Mouse (Mus musculus): Measurements from ENCODE around the gene Tgm5. TPM values are rescaled to one million over a fixed set of nuclear protein-coding genes. Genes with fewer than 3 reads are reported as not detected.
"Not testable (repeated sequence)": the region's sequence is repeated elsewhere in the genome, so short reads cannot be mapped to it uniquely, and the experiment has no call there.

Tgm5 gene
- total RNA-seq (2021) (under 1 TPM in 1 of 2 experiments, not detected in 1; 0.12 TPM), polyA plus RNA-seq (2012; rRNA removed) (not detected in 2 replicates)
- long read RNA-seq: 0 reads

DNA sequence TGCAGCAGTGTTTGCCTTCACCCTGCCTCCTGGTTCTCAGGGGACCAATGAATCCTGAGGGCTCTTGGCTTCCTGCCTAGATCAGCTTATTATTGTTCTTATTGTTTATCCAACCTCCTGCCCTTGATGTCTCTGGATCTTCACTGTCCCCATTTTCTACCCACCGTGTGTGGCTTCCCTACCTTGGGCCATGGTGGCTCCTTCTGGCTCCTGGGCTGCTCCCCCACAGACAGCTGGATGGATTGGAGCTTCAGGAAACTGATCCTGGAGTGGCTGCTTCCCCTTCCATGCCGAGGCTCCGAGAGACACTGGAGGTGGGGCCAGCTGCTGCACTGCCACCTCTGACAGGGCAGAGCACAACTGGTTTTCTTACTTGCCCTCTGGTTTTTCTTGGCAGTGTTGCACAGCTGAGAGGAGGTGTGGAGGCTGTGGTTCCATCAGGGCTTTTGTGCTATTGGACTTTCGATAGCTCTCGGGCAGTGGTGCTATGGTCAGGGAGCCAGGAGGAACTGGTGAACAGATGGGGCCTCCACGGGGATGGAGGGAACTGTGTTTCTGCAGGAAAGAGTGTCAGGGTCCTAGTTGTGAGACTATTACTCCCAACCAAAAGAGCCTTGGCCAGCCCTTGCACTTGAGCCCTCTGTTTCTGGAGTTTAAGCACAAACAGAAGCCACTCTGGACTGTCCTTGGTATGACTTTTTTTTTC, at the start of gene Tgm5:
Tgm5 (minus strand) TSS at position 362 of the 706 bp plus-strand sequence.
- DNase-seq: no peak

DNA sequence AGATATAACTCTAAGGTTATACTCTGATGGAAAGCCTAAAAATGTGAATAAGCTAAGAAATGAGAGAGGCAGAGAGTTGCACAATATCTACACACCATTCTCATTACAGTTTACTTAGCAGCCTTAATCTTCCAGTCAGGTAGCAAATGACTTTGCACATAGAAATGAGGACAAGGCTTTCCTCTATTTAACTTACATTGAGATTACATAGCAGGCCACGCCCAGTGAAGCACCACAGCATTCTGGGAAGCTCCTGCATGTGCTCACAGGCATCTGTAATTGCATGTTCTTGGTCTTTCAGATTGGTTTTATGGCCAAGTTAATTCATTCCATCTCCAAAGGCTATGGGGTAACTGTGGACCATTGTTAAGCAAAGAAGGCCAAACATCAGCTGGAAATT, 47.2 kb upstream of the Tgm5 start:
- no peak for DNase-seq

DNA sequence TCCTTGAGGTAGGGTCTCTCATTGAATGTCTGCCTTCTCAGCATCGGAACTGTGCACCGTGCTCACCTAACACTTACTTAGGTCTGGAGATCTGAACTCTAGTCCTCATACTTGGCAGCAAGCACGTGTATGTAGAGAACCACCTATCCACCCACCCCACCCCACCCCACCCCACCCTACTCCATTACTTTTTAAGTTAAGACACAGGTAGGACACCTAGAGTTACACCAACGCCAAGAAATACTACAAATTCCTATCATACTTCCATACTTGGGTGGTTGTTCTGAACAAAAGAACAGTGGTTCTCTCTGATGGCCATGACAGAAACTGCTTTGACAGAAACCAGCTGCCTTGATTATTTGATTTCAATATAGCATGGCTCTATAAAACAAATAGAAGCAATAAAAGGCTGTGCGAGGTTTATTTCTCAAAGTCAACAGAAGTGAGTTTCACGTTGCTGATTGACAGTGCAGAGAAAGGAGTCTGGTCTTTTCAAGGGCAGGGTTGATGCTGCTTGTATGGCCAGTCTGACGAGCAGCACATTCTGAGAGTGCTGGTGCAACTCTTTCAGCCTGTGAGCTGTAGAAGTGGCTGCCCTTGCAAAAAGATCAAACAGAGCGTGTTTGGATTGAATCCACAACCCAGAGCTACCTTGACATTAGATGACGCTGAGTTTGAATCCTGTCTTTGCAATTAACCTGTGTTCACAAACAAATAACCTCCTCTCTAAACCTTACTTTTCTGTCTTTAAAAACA, 43.4 kb upstream of the Tgm5 start:
- peak; percentile 57 for DNase-seq

DNA sequence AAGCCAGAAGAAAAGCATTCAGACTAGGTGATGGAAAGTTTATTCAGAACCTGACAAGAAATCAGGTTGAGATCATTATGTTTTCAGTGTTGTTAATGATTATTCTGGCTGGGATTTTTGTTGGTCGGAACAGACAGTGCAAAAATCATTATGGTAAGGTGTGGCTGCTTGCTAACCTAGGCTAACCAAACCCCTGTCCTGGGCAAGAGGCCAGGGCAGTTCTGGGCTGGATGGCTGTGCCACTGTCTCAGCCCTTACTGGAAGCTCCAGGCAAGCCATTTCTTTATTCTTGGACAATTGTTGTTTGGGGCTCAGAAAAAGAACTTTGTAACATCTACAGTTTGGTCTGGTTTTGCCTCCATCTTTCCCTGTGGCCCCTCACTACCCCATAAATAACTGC, 41.9 kb upstream of the Tgm5 start:
- DNase-seq: no peak

DNA sequence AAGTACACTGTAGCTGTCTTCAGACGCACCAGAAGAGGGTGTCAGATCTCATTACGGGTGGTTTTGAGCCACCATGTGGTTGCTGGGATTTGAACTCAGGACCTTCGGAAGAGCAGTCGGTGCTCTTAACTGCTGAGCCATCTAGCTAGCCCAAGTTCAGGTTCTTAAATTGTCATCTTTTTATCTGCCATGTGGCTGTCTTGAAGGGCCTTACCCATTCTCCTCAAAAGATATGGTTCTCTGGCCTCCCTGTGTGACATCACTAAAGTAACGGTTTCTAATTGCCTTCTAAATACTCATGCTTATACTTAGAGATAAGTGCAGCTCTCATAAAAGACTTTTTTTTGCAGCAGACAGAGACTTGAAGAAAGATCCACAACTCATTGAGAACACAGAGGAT, 40.7 kb upstream of the Tgm5 start:
- DNase-seq: not testable (repeated sequence)

DNA sequence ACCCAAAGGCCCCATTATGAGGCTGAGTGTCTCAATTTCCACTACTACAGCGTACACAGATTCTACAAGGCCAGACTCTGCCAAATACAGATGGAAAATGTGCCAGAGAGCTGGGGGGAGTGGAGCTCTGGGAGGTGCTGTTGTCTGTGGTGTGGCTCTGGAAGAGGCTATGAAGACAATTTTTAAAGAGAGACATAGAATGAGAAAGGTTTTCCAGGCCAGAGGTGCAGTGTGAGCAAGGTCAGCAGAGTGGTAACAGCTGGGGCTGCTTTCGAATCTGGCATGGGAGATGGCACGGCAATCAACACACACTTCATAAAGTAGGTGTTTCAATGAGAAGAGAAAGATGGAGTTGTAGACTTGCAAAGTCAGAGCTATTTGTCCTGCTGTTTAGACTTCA, 33.6 kb upstream of the Tgm5 start:
- no peak for DNase-seq

DNA sequence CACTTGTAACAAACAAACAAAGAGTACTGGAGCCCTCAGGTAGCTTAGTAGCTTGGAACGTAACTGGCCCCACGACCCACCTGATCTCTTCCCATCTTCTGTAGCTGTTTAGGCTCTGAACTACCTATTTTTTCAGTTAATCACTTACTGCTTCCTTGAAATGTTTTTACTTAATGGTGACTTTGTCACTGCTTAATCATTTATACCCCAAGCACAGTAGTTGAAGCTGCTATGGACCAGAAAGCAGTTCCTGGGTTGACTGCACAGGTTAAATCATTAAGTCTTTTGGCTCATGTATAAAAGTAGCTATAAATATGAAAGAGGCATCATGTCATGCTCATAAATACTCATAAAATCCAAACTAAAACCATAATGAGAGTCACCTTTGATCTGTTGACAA, 29.8 kb upstream of the Tgm5 start:
- no peak for DNase-seq

DNA sequence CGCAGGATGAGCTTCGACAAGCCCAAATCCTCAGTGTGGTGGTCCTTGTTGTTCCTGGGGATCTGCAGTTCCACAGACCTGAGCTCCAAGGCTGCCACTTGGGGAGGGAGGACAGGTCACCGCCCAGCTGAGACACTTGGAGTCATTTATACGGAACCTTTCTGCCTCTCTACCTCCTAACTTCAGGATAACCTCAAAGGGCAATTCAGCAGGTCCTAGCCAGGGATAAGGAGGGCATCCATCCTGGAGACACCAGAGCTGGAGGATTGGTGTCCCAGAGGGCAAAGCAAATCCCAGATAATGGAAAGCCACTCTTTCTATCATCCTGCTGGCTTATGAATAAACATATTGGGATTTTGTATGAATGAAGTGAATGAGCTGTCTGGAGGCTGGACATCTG, 24.1 kb upstream of the Tgm5 start, which contains the start of gene Tgm7:
Tgm7 (minus strand) TSS at position 101 of the 400 bp plus-strand sequence.
- DNase-seq: no peak

DNA sequence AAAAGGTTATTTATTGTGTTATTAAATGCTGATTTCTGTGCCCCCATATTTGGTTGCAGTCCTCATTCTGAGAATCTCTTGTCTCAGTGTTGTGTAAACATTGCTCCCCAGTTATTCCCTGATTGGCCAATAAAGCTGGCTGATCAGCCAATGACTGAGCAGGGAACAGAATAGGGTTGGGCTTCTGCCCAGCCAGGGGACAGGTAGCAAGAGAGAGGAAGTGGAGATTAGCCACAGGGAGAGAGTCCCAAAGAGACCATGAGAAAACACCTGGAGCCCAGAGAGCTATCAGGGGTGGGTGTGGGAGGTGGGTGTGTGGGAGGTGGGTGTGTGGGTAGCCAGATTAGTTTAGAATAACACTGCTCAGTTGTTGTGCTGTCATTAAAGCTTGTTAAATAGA, 20.3 kb upstream of the Tgm5 start:
- DNase-seq: no peak

DNA sequence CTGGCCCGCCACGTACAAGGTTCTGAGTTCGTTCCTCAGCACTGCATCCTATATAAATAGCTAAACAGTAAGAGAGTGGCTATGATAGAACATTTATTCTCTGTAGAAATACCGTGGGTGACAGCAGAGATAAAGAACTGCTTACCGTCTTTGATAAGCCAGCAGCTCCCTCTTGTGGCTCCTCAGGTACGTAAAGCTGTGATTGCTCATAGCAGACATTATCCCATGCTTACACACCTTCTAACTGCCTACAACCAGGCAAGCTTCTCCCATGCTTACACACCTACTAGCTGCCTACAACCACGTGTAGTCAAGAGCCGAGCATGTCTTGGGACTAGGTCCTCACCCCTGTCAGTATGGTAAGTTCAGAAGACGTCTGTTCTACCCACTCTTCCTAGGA, 16.4 kb upstream of the Tgm5 start:
- peak; percentile 56 for DNase-seq

DNA sequence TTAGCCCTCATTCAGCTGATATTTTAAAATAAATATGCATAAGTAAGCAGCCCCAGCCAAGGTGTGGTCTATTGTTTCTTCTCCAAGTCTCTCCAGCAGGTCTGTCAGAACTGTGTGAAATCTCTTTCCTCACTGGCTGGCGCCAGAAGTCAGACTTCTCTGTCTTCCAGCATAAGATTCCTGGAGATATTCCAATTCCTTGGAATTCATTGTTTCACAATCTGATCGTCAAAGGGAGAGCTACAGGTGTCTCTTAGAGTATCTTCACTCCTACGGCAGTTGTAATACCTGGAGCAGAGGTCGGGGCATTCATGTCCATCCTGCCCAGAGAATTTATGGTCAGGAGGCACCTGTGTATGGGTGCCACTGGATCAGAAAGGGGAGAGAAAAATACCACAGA, 4.1 kb upstream of the Tgm5 start:
- no peak for DNase-seq

DNA sequence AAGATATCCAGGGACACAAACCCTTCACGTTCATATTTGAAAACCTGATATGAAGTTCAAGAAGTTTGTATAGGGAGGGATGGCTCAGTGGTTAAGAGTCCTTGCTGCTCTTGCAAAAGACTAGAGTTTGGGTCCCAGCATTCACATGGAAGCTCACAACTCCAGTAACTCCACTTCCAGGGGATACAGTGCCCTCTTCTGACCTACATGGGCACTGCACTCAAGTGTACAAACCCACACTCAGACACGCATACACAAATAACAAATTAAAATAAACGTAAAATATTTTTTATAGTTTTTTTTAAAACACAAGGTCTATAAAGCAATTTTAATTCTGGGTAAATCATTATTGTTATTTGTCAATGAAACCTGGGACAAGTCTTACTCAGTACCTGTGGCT, 2.9 kb upstream of the Tgm5 start:
- DNase-seq: no peak

DNA sequence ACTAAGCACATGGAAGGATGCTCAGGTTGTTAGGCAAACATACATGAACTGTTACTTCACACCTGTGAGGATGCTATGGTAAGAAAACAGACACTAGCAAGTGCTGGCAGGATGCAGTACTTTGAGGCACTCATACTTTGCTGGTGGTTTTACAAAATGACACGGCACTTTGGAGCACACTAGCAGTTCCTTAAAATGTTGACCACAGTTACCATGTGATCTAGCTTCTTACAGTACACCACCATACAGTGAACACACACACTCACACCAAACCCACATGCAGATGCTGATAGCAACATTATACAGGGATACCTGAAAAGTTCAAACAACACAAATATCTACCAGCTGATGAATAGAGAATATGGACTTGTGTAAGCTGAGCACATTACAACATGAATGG, 3.0 kb downstream of the Tgm5 start:
- DNase-seq: no peak

DNA sequence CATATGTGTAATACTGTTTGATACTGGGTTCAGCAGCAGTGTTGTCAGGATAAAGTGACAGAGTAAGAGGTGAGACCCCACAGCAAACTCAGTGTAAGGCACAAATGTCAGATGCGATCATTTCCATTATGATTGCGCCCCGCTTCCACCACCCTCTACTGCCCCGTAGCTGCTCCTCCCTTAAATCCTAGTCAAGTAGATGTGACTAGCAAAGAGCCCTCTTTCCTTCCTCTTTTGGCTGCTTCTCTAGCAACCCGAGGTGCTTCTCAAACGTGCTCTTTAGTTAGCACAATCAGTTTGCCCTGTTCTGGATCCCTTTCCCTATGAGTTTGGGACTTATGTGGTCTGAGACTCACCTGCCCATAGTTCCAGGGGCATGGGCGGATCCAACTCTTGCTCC, 10.9 kb downstream of the Tgm5 start:
- DNase-seq: no peak

DNA sequence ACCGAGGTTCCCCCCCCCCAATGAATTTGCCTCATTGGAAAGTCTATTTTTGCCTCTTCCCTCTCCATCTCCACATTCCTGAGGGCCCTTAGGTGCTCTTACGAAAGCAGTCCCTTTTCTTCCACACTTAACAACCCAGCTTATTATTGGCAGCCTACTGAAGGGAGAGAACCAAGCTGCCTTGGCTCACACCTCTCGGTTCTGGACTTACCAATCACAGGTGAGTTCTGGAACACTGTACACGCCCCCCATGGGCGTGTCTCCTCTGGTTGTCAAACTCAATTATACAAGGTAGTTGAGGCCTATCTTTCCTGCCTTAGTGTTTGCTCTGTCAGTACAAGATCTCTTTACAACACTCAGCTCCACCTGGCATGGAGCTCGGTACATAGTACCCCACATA, 13.8 kb downstream of the Tgm5 start:
- no peak for DNase-seq

DNA sequence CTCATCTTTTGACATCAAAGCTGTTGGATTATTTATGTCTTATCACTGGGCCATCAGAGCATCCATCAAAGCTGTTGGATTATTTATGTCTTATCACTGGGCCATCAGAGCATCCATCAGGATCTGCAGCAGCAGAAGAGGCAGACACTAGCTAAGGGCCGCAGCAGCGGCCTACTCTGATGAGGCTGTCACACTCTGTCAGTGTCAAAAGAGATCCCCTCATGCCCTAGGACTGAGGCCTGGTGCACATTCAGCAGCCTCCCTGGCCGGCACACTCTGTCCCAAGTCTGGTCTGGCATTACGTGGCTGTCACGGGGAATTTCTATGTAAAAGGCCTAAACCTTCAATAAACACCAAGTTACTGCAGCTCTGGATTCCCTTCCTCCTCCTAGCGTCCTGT, 16.1 kb downstream of the Tgm5 start:
- no peak for DNase-seq

DNA sequence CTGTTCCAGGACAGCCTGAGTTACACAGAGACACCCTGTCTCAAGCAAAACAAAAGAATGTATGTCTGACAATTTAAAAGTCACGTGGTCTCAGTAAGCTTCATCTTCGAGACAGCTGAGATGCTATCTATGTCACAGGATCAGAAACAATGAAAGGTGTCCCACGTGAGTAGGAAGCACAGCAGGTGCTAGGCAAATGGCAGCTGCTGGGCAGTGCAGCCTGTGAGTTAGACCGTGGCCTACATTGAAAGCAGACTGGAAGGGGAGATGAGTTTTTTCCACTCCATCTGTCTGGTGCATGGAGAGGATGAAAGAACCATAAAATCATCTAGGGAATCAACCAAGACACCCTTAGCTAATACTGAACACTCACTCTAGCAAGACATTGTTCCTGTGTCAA, 18.5 kb downstream of the Tgm5 start:
- no peak for DNase-seq

DNA sequence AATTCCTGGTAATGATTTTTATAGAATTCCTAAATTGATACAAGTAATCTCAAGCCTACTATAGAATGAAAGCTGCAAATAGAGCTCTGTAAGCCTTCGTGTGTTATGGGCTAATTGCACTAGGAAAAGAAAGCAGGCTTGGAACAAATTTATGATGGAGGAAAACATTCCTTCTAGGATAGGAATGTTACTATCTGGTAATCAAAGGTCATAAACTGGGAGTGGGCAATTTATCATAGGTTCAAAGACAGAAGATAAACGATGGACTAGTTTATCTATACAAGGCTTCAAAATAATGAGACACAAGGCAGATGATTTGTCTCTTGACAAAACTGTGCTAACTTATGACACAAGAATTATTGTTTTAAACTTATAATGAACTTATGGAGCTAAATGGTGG, 24.3 kb downstream of the Tgm5 start:
- no peak for DNase-seq

DNA sequence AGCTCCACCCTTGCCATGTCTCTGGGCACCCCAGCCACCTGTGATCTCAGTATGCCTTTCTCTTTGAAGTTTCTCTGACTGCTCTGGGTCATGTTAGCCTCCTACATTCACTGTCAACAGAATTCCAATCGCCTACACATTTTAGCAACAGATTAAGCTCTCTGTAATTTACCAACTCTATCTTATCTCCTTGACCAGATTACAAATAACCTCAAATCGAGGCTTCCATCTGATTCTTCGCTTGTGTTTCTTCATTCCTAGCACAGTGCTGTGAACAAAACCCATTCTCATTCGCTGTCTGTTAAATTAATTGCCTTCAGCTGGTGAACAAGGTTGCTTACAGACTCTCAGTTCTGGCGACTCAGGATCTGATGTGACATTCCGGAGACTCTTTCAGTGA, 27.6 kb downstream of the Tgm5 start:
- DNase-seq: no peak

DNA sequence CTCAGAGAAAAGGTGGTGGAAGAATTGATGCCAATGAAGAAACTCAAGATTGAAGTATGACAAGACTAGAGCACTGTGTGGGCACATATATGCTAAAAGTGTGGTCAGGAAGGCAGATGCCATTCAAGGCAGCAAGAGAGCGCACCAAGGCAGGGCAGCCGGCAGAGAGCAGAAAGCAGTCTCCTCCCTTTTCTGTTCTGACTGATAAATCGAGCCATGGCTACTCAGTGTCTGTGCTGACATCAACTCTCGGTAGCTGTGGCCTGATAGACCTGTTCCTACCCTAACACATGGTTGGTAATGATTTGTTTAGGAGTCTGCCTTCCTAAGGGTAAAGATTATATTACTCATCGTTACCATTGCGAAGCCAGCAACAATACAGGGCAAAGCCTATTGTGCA, 29.7 kb downstream of the Tgm5 start:
- DNase-seq: no peak

DNA sequence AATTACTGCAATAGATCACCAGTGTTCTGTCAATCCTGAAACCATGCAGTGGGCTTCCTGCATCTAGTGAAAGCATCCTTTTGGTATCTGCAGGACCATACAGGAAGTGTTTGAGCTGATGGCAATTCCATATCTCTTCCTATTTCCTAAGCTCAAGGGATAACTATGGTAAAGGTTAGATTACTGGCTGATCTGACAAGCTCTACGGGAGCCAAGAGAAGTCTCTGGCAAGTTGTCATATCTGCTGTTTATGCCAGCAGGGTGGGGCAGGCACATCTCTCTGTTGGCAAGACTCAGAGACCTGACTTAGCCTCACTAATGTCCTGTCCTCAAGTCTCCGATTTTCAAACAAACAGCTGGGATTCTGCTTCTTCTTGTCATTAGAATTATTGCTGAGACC, 31.6 kb downstream of the Tgm5 start:
- DNase-seq: no peak

DNA sequence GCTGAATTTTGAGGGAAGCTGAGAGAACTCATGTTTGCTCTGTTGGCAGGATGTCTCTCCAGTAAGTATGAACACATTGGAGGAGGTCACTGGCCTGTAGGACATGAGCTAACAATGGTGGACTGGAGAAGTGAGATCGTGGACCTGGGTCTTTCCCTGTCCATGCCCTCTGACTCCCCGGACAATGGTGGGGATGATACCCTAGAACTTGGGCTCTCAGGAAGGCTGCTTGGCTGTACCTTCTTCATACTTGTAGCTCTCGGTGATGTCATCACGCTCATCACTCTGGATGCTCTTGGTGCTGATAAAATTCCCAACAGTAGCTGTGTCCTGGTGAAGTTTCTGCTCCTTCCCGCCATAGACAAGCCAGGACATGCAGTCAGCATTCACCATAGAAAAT, 33.5 kb downstream of the Tgm5 start:
- no peak for DNase-seq

DNA sequence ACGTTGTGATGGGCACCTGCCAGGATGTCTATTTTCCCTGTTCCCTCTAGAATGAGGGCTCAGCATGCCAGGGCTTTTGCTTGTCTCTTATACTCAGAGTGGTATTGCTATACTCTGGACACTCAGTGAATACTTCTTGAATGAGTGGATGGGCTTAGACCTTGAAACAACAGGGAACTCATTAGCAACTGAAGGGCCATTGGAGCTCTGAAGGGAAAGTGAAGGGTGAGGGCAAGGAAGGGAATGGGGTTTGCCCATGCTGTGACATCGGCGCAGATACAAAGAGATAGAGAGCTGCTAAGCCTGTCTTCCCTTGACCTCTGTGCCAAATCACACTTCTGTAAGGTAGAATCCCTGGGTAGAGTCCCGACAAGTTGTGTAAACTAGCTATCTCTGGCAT, 40.0 kb downstream of the Tgm5 start:
- no peak for DNase-seq

DNA sequence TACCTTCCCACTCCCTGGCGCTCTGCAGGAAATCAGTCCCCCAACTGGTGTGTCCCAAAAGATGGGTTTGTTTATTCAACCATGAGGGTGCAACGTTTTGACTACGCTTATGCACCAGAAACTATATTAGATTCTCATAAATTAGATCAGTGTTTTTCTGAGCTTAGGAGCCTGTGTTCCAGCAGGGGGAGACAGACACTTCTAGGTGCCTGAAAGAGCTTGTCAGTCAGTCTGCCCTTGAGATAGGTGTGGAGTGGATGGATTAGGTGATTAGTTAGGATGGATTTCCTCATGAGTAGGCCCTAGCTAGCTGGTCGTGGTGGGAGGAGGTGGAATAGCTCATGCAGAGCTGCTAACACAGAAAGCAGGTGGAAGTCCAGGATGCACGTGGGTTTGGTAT, 44.5 kb downstream of the Tgm5 start:
- peak; percentile 18 for DNase-seq

Data from adrenal gland, adult 2 months (tissue).